Mouse (Mus musculus) embryonic facial prominence, embryonic 11.5 days (tissue): ENCODE data around the gene Tal1. TPM values are rescaled to one million over a fixed set of nuclear protein-coding genes. Genes with fewer than 3 reads are reported as not detected.
A peak's percentile ranks its signal among the peaks of the same experiment; 100 is the strongest.

Source experiments
- ATAC-seq: fragments of 200-750 bp; cut with Nextera tagmentation; replicated peaks from 2 replicates; pipeline ENCODE4 v1.8.0; 2017; ENCODE audit warnings: low read depth; ENCODE audit not compliant: insufficient number of reproducible peaks, low FRiP score, low TSS enrichment
- DNase-seq: peaks from one replicate; pipeline ENCODE4 v3.0.0-alpha.2; 2015; ENCODE audit warnings: low spot score
- H3K27ac ChIP-seq: fragments of 300-500 bp; sonication (generic); replicated peaks from 2 replicates; pipeline ENCODE4 v1.5.1; 2014; ENCODE audit warnings: mild to moderate bottlenecking, low read depth, low read length, control low read depth
- H3K27me3 ChIP-seq: fragments of 300-500 bp; sonication (generic); 2 replicates; pipeline ENCODE4 v1.6.1; 2014; ENCODE audit warnings: mild to moderate bottlenecking, low read length, moderate library complexity, mixed read lengths; ENCODE audit not compliant: control insufficient read depth, insufficient read depth
- H3K36me3 ChIP-seq: fragments of 300-500 bp; sonication (generic); replicated peaks from 2 replicates; pipeline ENCODE4 v1.6.1; 2014; ENCODE audit warnings: low read depth, mild to moderate bottlenecking, low read length, moderate library complexity, mixed read lengths; ENCODE audit not compliant: control insufficient read depth, insufficient read depth
- H3K4me1 ChIP-seq: fragments of 300-500 bp; sonication (generic); 2 replicates; pipeline ENCODE4 v1.6.1; 2014; ENCODE audit warnings: low read length, mixed read lengths; ENCODE audit not compliant: control insufficient read depth, insufficient read depth
- H3K4me2 ChIP-seq: fragments of 300-500 bp; sonication (generic); 2 replicates; pipeline ENCODE4 v1.6.1; 2014; ENCODE audit warnings: low read depth, mild to moderate bottlenecking, control low read depth, low read length, moderate library complexity
- H3K4me3 ChIP-seq: fragments of 300-500 bp; sonication (generic); 2 replicates; pipeline ENCODE4 v1.5.1; 2014; ENCODE audit warnings: low read depth, low read length, control low read depth
- H3K9ac ChIP-seq: fragments of 300-500 bp; sonication (generic); replicated peaks from 2 replicates; pipeline ENCODE4 v1.6.1; 2014; ENCODE audit warnings: mild to moderate bottlenecking, control low read depth, low read length
- H3K9me3 ChIP-seq: fragments of 300-500 bp; sonication (generic); replicated peaks from 2 replicates; pipeline ENCODE4 v1.6.1; 2016; ENCODE audit warnings: mild to moderate bottlenecking, low read length, inconsistent platforms, mixed read lengths; ENCODE audit not compliant: control insufficient read depth
- WGBS: fragments of 180-500 bp; shearing (Covaris S2); extraction: QIAGEN DNeasy Blood & Tissue Kit; methylation state at CpG from one replicate; pipeline ENCODE4 v1.1.7; 2014; 5-methylcytosine and 5-hydroxymethylcytosine counted together
- polyA plus RNA-seq: library from polyadenylated mRNA; unstranded; fragments of >200 nt; fragmentation: Nextera tagmentation; extraction: Ambion mirVana; gene quantifications from 2 replicates; pipeline ENCODE4 v1.2.1, GENCODE M21; 2014

The Tal1 gene
- polyA plus RNA-seq, 1 experiment from 2014 or later: 4.8 TPM

DNA sequence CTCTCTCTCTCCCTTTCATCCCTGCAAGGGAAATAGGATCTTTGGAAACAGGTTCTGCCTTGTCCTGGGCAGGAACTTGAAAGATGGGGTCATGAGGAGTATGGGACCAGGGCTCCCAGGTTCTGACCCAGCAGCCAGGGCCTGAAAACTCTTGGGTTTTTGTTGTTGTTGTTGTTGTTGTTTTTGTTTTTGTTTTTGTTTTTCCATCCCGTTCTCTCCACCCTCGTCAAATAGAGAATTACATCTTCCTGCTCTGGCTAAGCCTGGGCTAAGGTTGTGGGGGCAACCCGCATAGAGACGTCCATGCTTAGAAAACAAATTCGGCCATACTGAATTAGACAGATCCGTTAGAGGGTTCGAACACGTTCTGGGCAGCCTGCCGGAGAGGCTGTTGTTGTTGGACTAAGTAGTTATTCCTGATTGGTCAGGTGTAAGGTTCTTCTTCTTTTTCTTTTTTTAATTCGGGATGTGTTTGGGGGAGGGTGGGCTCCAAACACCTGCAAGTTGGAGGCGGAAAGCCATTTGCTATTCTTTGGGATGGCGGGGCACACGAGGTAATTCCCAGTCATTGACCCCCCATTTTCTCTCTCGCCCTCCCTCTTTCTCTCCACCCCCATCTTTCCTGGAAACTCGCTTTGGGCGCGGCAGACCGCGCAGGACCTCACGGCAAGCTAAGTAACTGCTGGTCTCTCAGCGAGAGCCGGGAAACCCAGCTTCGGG, 2.8 kb downstream of the Tal1 start:
- H3K4me1 ChIP-seq: peaks cover 7% of the 10 kb centered on the region
- peak overlapping the region; percentile 16 for H3K4me3 ChIP-seq
- H3K27me3 ChIP-seq: peaks cover 85% of the 10 kb centered on the region
- no peak overlapping the region for H3K4me2 ChIP-seq
- no peak overlapping the region for H3K9ac ChIP-seq
- ATAC-seq: no peak
- no peaks in the 10 kb centered on the region for H3K9me3 ChIP-seq
- under 1% methylated on average over 23 of the region's 23 CpGs for WGBS
- no peaks in the 10 kb centered on the region for H3K36me3 ChIP-seq
- no peak overlapping the region for H3K27ac ChIP-seq
- DNase-seq: peak; percentile 41

DNA sequence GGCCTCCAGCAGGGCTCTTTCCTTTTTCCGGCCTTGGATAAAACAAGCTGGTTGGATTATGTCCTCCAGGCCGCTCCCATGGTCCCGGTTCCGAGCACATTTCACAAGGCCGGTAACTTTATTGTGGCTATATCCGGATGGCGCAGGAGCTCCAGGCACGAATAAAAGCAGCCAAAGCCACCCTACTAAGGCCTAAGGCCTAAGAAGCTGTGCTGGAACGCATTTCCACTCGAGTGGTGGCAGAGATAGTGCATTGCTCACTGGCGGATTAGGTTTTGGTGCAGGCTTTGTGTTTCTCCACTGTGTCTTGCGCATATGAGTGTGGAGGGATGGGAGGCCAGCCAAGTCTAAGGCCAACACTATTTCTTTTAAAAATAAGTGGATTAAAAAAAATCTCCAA, 3.6 kb downstream of the Tal1 start:
- ATAC-seq (no peak), DNase-seq (no peak)
- Histone ChIP-seq H3K27me3 (peaks cover 86% of the 10 kb centered on the region), H3K27ac (no peak overlapping the region), H3K4me3 (0 out of 2 replicates have a peak overlapping the region, but pooled peaks have one; percentile 2), H3K4me1 (peaks cover 7% of the 10 kb centered on the region), H3K9me3 (no peaks in the 10 kb centered on the region), H3K4me2 (no peak overlapping the region), H3K9ac (no peak overlapping the region), H3K36me3 (no peaks in the 10 kb centered on the region)
- 6% methylated on average over 12 of the region's 12 CpGs for WGBS

DNA sequence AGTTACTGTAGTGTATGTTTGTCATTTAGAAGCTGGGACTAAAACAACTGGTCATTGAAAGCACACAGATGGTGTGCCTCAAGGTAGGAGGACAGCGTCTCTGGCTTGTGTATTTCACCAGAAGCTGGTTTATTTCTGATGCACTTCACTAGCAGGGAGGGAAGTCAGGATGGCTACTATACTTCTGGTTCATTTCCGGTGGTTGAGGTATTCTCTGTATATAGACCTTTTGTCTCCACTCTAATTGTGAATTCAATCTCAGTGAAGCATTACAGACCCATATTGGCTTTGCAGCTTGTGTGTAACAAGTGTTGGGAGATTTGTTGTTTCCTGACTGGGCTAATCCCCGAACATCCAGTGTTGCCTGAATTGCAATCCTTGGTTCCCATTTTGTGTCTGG, 4.5 kb downstream of the Tal1 start:
- Histone ChIP-seq H3K9ac (no peak overlapping the region), H3K27me3 (peaks cover 87% of the 10 kb centered on the region), H3K9me3 (no peaks in the 10 kb centered on the region), H3K4me1 (peaks cover 7% of the 10 kb centered on the region), H3K27ac (no peak overlapping the region), H3K4me2 (no peak overlapping the region), H3K36me3 (no peaks in the 10 kb centered on the region), H3K4me3 (0 out of 2 replicates have a peak overlapping the region, but pooled peaks have one; percentile 6)
- WGBS: 13% methylated on average over 3 of the region's 3 CpGs
- ATAC-seq: no peak
- no peak for DNase-seq

DNA sequence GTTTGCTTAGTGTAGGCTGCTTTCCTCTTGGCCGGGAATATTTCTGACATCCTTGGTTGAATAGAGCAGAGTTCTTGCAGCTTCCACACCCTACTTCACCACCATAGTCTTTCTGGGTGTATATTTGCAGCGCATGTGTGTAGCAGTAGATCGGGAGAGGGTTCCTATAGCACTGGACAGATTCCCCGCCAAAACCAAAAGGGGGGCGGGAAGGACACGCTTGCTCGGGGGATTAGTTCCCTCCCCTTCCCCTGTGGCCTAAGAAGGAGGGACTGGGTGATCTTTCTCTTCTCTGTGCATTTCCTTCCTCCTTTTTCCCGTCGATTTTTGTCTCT, 6.3 kb downstream of the Tal1 start:
- H3K9ac ChIP-seq: no peak overlapping the region
- ATAC-seq (no peak), DNase-seq (no peak)
- H3K4me3 ChIP-seq: peak overlapping the region; percentile 45
- H3K36me3 ChIP-seq: no peaks in the 10 kb centered on the region
- no peak overlapping the region for H3K27ac ChIP-seq
- 0% methylated on average over 9 of the region's 9 CpGs for WGBS
- H3K27me3 ChIP-seq: peaks cover 77% of the 10 kb centered on the region
- H3K9me3 ChIP-seq: no peaks in the 10 kb centered on the region
- H3K4me2 ChIP-seq: peak overlapping the region; percentile 96
- peaks cover 3% of the 10 kb centered on the region for H3K4me1 ChIP-seq

DNA sequence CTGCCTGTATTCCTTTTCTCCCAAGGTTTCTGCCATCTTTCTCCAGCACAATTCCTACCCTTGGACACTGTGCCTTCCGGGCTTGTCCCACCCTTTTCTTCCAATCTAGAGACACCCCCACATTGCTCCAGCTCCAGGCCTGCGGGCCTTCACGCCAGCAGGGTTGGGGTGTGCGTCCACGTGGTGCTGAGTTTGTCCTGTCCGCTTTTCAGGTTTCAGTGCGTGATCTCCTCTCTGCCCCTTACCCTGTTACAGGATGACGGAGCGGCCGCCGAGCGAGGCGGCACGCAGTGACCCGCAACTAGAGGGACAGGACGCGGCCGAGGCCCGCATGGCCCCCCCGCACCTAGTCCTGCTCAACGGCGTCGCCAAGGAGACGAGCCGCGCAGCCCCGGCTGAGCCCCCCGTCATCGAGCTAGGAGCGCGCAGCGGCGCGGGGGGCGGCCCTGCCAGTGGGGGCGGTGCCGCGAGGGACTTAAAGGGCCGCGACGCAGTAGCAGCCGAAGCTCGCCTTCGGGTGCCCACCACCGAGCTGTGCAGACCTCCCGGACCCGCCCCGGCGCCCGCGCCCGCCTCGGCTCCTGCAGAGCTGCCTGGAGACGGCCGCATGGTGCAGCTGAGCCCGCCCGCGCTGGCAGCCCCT, 6.8 kb downstream of the Tal1 start:
- H3K27ac ChIP-seq: no peak overlapping the region

DNA sequence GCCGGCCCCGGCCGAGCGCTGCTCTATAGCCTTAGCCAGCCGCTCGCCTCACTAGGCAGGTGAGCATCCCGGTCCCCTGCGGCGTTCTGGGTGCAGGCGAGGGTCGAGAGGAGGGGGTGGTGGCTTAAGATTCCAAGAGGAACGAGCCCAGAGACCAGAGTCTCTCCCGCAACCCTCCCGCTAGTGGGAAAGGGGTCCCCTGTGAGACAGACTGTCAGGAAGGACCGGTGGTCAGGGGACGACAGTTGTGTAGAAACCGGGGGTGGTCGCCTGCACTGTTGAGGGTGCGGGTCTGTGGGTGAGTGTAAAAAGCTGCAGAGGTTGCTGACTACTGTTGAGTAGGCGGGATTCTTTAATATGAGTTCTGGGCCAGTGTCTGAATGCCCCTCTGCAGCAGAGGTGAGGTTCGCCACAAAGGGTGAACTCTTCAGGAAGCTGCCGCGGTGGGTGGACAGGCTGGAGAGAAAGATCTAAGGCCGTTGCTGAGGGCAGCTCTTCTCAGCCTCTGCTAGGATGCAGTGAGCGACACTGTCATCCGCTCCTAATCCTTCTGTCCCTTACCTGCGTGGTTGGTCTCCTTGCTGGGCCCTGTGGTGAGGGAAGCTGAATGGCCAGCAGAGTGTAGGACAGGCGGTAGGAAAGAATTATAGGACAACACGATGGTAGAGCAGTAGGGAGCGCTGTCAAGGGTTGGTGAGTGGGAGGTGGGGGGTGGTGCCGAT, 7.5 kb downstream of the Tal1 start:
- peak overlapping the region; percentile 45 for H3K4me3 ChIP-seq
- no peak; the same call in 1 of the 2 replicates for ATAC-seq
- H3K36me3 ChIP-seq: no peaks in the 10 kb centered on the region
- peaks cover 3% of the 10 kb centered on the region for H3K4me1 ChIP-seq
- peak overlapping the region; percentile 96 for H3K4me2 ChIP-seq
- DNase-seq: no peak
- WGBS: under 1% methylated on average over 31 of the region's 31 CpGs
- peak overlapping the region; percentile 34; the same call in 1 of the 2 replicates for H3K9ac ChIP-seq
- H3K27me3 ChIP-seq: peaks cover 71% of the 10 kb centered on the region
- no peaks in the 10 kb centered on the region for H3K9me3 ChIP-seq
- H3K27ac ChIP-seq: no peak overlapping the region

More for the DNA sequence above, 6.8 kb downstream of the Tal1 start:
- peak; percentile 79 for ATAC-seq
- peaks cover 3% of the 10 kb centered on the region for H3K4me1 ChIP-seq
- peak; percentile 61 for DNase-seq
- peak overlapping the region; percentile 34; the same call in 1 of the 2 replicates for H3K9ac ChIP-seq
- peaks cover 72% of the 10 kb centered on the region for H3K27me3 ChIP-seq
- peak overlapping the region; percentile 96 for H3K4me2 ChIP-seq
- H3K9me3 ChIP-seq: no peaks in the 10 kb centered on the region
- WGBS: under 1% methylated on average over 50 of the region's 58 CpGs
- peak overlapping the region; percentile 45 for H3K4me3 ChIP-seq
- no peaks in the 10 kb centered on the region for H3K36me3 ChIP-seq

DNA sequence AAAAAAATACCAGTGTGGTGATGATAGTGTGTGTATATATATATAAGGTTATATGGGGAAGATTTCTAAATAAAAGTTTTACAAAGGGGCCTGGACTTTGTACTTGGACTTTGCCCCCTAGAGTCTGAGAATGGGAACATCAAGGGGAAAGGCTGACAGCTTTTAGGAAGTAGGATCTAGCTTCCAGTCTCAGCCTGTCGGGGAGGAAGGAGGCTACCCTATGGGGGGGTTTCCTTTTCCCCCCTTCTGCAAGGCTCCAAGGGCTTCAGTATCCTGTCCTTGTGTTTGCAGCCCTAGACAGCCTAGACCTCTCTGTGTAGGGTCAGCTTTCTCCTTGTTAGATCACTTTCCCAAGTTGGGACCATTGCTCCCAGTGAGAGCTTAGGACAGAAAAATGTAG, 15.4 kb downstream of the Tal1 start:
- H3K27me3 ChIP-seq: peaks cover 2% of the 10 kb centered on the region; the same call in 1 of the 2 replicates
- no peak overlapping the region for H3K9ac ChIP-seq
- WGBS: 38% methylated on average over 1 of the region's 1 CpGs
- ATAC-seq (no peak; the same call in 1 of the 2 replicates), DNase-seq (no peak)
- no peak overlapping the region for H3K4me3 ChIP-seq
- no peaks in the 10 kb centered on the region for H3K36me3 ChIP-seq
- H3K27ac ChIP-seq: no peak overlapping the region
- H3K4me2 ChIP-seq: no peak overlapping the region
- H3K4me1 ChIP-seq: no peaks in the 10 kb centered on the region
- H3K9me3 ChIP-seq: no peaks in the 10 kb centered on the region

DNA sequence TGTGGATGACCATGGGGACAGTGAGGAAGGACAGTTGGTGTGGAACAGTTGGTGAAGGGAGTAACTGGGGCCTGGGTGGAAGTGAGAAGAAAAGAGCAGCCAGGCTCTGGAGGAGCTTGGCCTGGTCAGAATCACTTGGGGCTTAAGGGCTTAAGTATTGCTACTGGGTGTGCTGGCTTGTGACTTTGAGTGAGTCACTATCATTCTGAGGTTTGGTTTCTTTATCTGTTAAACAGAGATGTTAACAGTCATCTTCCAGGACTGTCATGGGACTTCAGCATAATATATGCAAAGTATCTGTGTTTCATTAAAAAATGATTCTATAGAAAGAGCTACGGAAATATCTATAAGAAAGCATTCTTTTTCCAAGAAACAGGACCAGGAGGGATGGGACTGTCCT, 18.6 kb downstream of the Tal1 start:
- Histone ChIP-seq H3K4me3 (no peak overlapping the region), H3K4me2 (no peak overlapping the region), H3K27ac (no peak overlapping the region), H3K9me3 (no peaks in the 10 kb centered on the region), H3K4me1 (no peaks in the 10 kb centered on the region), H3K27me3 (no peaks in the 10 kb centered on the region), H3K36me3 (no peaks in the 10 kb centered on the region), H3K9ac (no peak overlapping the region)
- WGBS: 81% methylated on average over 1 of the region's 1 CpGs
- ATAC-seq (no peak), DNase-seq (no peak)
